Mouse (Mus musculus): ENCODE results near the gene 1110004F10Rik.

DNA sequence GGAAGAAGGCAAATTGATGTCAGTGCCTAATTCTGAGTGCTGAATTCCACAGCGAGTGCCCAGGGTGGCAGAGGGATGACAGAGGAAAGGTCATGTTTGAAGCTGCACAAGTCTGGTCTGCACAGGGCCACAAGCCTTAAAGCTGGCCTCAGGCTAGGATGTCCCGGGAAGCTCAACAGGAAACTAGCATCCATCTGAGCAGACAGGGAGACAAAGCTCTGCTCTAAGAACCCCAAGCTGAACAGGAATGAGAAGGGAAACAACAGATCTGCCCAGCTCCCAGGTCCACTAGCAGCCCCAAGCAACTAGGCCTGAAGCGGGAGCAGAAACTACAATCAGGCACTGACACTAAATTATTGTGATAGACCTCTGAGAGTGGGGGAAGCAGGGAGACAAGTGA is 9.2 kb upstream of the 1110004F10Rik start:
- TF ChIP-seq POLR2A (IDR thresholded peaks at IDR 0.05; ENCODE audit: insufficient read depth, low read depth, low read length), result no peak
- TF ChIP-seq CTCF (IDR thresholded peaks at IDR 0.05; ENCODE audit: insufficient read depth, low read depth, low read length), result no peak

All from olfactory bulb, adult 2 months (tissue).